Mouse (Mus musculus) MEL (cell line): Measurements from ENCODE around the gene Tmem59l. TPM values are rescaled to one million over a fixed set of nuclear protein-coding genes. Genes with fewer than 3 reads are reported as not detected.

ENCODE experiments used
- DNase-seq: peaks from one replicate; pipeline ENCODE4 v3.0.0; 2011; ENCODE audit warnings: low read depth, low spot score
- H3K27ac ChIP-seq: 2 replicates; pipeline ENCODE4 v1.5.1; 2012; ENCODE audit warnings: low read depth, mild to moderate bottlenecking, control low read depth, low read length, moderate library complexity; ENCODE audit not compliant: control insufficient read depth
- H3K27me3 ChIP-seq, 2 experiments: fragments of 150-350 bp in 1 of 2; sonication (generic) in 1 of 2; 2 replicates each; pipeline ENCODE4 v1.6.1; 2012; ENCODE audit warnings: low read length in 2 of 2, mild to moderate bottlenecking in 2 of 2, improper control_type of control experiment in 1 of 2, moderate library complexity in 1 of 2; ENCODE audit not compliant: insufficient read depth in 2 of 2, control insufficient read depth in 1 of 2
- H3K36me3 ChIP-seq, 2 experiments: 2 replicates each; pipeline ENCODE4 v1.6.1; 2012 to 2014; ENCODE audit warnings: low read length in 2 of 2, improper control_type of control experiment in 1 of 2, inconsistent platforms in 1 of 2, mild to moderate bottlenecking in 1 of 2; ENCODE audit not compliant: insufficient read depth in 2 of 2, control insufficient read depth in 1 of 2
- H3K4me1 ChIP-seq, 2 experiments: fragments of 150-350 bp in 1 of 2; sonication (generic) in 1 of 2; 2 replicates each; pipeline ENCODE4 v1.6.1; 2012; ENCODE audit warnings: low read length in 2 of 2, improper control_type of control experiment in 1 of 2, mild to moderate bottlenecking in 1 of 2; ENCODE audit not compliant: insufficient read depth in 2 of 2, control insufficient read depth in 1 of 2
- H3K4me3 ChIP-seq, 2 experiments: fragments of 150-350 bp in 1 of 2; sonication (generic) in 1 of 2; 2 replicates each; pipeline ENCODE4 v1.5.1; 2012; ENCODE audit warnings: low read depth in 2 of 2, low read length in 2 of 2, mild to moderate bottlenecking in 2 of 2, moderate library complexity in 2 of 2, control low read depth in 1 of 2, improper control_type of control experiment in 1 of 2; ENCODE audit not compliant: control insufficient read depth in 1 of 2, insufficient read depth in 1 of 2
- H3K79me2 ChIP-seq: 2 replicates; pipeline ENCODE4 v1.6.1; 2012; ENCODE audit warnings: mild to moderate bottlenecking, low read length, moderate library complexity; ENCODE audit not compliant: control insufficient read depth, poor library complexity, insufficient read depth
- H3K9ac ChIP-seq: 2 replicates; pipeline ENCODE4 v1.6.1; 2012; ENCODE audit warnings: low read depth, mild to moderate bottlenecking, control low read depth, low read length, moderate library complexity; ENCODE audit not compliant: control insufficient read depth, poor library complexity, severe bottlenecking
- H3K9me3 ChIP-seq: fragments of 150-350 bp; sonication (generic); replicated peaks from 2 replicates; pipeline ENCODE4 v1.6.1; 2012; ENCODE audit warnings: mild to moderate bottlenecking, low read length, improper control_type of control experiment, moderate library complexity; ENCODE audit not compliant: insufficient read depth
- BHLHE40 ChIP-seq: IDR thresholded peaks from 2 replicates; pipeline ENCODE4 v1.6.1; 2012; ENCODE audit warnings: low read depth, mild to moderate bottlenecking, inconsistent platforms, low read length, improper control_type of control experiment, borderline replicate concordance
- ELF1 ChIP-seq: IDR thresholded peaks from 2 replicates; pipeline ENCODE4 v1.6.1; 2014; ENCODE audit warnings: low read depth, mild to moderate bottlenecking, inconsistent platforms, low read length, improper control_type of control experiment, moderate library complexity
- GABPA ChIP-seq: IDR thresholded peaks from 2 replicates; pipeline ENCODE4 v1.6.1; 2012; ENCODE audit warnings: low read depth, mild to moderate bottlenecking, inconsistent platforms, low read length, improper control_type of control experiment, moderate library complexity
- JUND ChIP-seq: IDR thresholded peaks from 2 replicates; pipeline ENCODE4 v1.6.1; 2011; ENCODE audit warnings: low read depth, mild to moderate bottlenecking, improper control_type of control experiment, low read length
- MAFK ChIP-seq: IDR thresholded peaks from 2 replicates; pipeline ENCODE4 v1.6.1; 2011; ENCODE audit warnings: low read depth, mild to moderate bottlenecking, low read length, improper control_type of control experiment, borderline replicate concordance
- MAZ ChIP-seq: IDR thresholded peaks from 2 replicates; pipeline ENCODE4 v1.6.1; 2012; ENCODE audit warnings: low read depth, mild to moderate bottlenecking, inconsistent platforms, low read length, improper control_type of control experiment
- MEF2A ChIP-seq: IDR thresholded peaks from 2 replicates; pipeline ENCODE4 v1.6.1; 2014; ENCODE audit warnings: low read depth, mild to moderate bottlenecking, inconsistent platforms, low read length, improper control_type of control experiment; ENCODE audit not compliant: poor library complexity, insufficient replicate concordance, severe bottlenecking; ENCODE audit errors: extremely low read depth
- NRF1 ChIP-seq: IDR thresholded peaks from 2 replicates; pipeline ENCODE4 v1.6.1; 2014; ENCODE audit warnings: low read depth, mild to moderate bottlenecking, inconsistent platforms, low read length, improper control_type of control experiment, moderate library complexity; ENCODE audit not compliant: poor library complexity, insufficient read depth, severe bottlenecking
- RAD21 ChIP-seq: IDR thresholded peaks from 2 replicates; pipeline ENCODE4 v1.6.1; 2011; ENCODE audit warnings: mild to moderate bottlenecking, low read depth, low read length, improper control_type of control experiment
- SIN3A ChIP-seq: IDR thresholded peaks from 2 replicates; pipeline ENCODE4 v1.6.1; 2012; ENCODE audit warnings: low read length, improper control_type of control experiment, inconsistent platforms
- USF1 ChIP-seq: IDR thresholded peaks from 2 replicates; pipeline ENCODE4 v1.6.1; 2014; ENCODE audit warnings: low read depth, mild to moderate bottlenecking, inconsistent platforms, low read length, improper control_type of control experiment, moderate library complexity
- ZNF384 ChIP-seq: IDR thresholded peaks from 2 replicates; pipeline ENCODE4 v1.6.1; 2012; ENCODE audit warnings: low read depth, mild to moderate bottlenecking, inconsistent platforms, low read length, improper control_type of control experiment
- polyA plus RNA-seq, 2 experiments: library from polyadenylated mRNA; stranded (reverse) in 1 of 2; unstranded in 1 of 2; fragments of >175 nt in 1 of 2; fragments of >200 nt in 1 of 2; gene quantifications; 2 replicates each; pipeline versions ENCODE4 v1.2.1 to v1.2.4; 2012; ENCODE audit warnings: low replicate concordance in 2 of 2, low read depth in 1 of 2; ENCODE audit not compliant: insufficient read length in 2 of 2, insufficient read depth in 1 of 2, missing spikeins in 1 of 2
- total RNA-seq: library from RNA; depleted of rRNA; stranded (reverse); fragments of 300-350 nt; gene quantifications from 2 replicates; pipeline ENCODE4 v1.2.3, GENCODE M21; 2012; rRNA removed

Tmem59l gene
- total and polyA plus RNA-seq, 3 experiments: not detected

GRCm38 (mm10) chr8:70435156-70435555, 52.0 kb downstream of the Tmem59l start:
- Histone ChIP-seq H3K4me3 (no peak overlapping the region), H3K36me3 (peaks cover 0 to 3% of the 10 kb centered on the region in 2 experiments; a peak in 1 of 4 replicates), H3K27me3 (no peaks in the 10 kb centered on the region), H3K9ac (no peak overlapping the region), H3K9me3 (no peaks in the 10 kb centered on the region), H3K4me1 (peaks cover 2 to 9% of the 10 kb centered on the region in 2 experiments; a peak in 3 of 4 replicates), H3K79me2 (peaks cover 17% of the 10 kb centered on the region), H3K27ac (no peak overlapping the region)
- DNase-seq: no peak
- TF ChIP-seq USF1 (no peak), BHLHE40 (no peak), MAZ (no peak), NRF1 (no peak), GABPA (no peak), JUND (no peak), RAD21 (no peak), ZNF384 (no peak), SIN3A (no peak), ELF1 (no peak), MAFK (no peak), MEF2A (no peak)

Other genes starting within 250 kb of the Tmem59l start
- 8.2 and 12.2 TPM in 2 replicates for gene Homer3, start 204.5 kb downstream of the Tmem59l start, total RNA-seq
- gene Homer3, start 204.5 kb downstream of the Tmem59l start, polyA plus RNA-seq: 10 to 100 TPM in 1 of 2 experiments, not detected in 1; 22.8 TPM
- 94.1 and 102 TPM in 2 replicates for gene Ddx49, start 184.9 kb downstream of the Tmem59l start, total RNA-seq
- gene Ddx49, start 184.9 kb downstream of the Tmem59l start, polyA plus RNA-seq: 100 to 1,000 TPM in 1 of 2 experiments, not detected in 1; 116 TPM
- gene Cope, start 184.8 kb downstream of the Tmem59l start, total RNA-seq: 132 and 134 TPM in 2 replicates
- gene Cope, start 184.8 kb downstream of the Tmem59l start, polyA plus RNA-seq: 100 to 1,000 TPM in 1 of 2 experiments, not detected in 1; 232 TPM
- 3.4 and 5.0 TPM in 2 replicates for gene Cers1, start 171.6 kb downstream of the Tmem59l start, total RNA-seq
- 1 to 10 TPM in 1 of 2 experiments, not detected in 1; 7.7 TPM for gene Cers1, start 171.6 kb downstream of the Tmem59l start, polyA plus RNA-seq
- gene Gdf1, start 157.5 kb downstream of the Tmem59l start, total RNA-seq: 1.9 and 2.6 TPM in 2 replicates
- gene Gdf1, start 157.5 kb downstream of the Tmem59l start, polyA plus RNA-seq: 1 to 10 TPM in 1 of 2 experiments, not detected in 1; 1.9 TPM
- gene Upf1, start 134.1 kb downstream of the Tmem59l start, total RNA-seq: 55.4 and 56.3 TPM in 2 replicates
- 100 to 1,000 TPM in 1 of 2 experiments, 10 to 100 TPM in 1; 89.5 to 289 TPM for gene Upf1, start 134.1 kb downstream of the Tmem59l start, polyA plus RNA-seq
- not detected in 2 replicates for gene Comp, start 113.8 kb downstream of the Tmem59l start, total RNA-seq
- under 1 TPM in 1 of 2 experiments, not detected in 1; 0.54 TPM for gene Comp, start 113.8 kb downstream of the Tmem59l start, polyA plus RNA-seq
- gene Crtc1, start 47.8 kb downstream of the Tmem59l start, total RNA-seq: 3.0 and 3.3 TPM in 2 replicates
- gene Crtc1, start 47.8 kb downstream of the Tmem59l start, polyA plus RNA-seq: 10 to 100 TPM in 1 of 2 experiments, not detected in 1; 18.0 TPM
- gene Klhl26, start 10.4 kb downstream of the Tmem59l start, total RNA-seq: 7.6 and 8.0 TPM in 2 replicates
- gene Klhl26, start 10.4 kb downstream of the Tmem59l start, polyA plus RNA-seq: 10 to 100 TPM in 1 of 2 experiments, not detected in 1; 11.4 TPM
- 3.8 and 6.6 TPM in 2 replicates for gene Crlf1, start 5.8 kb upstream of the Tmem59l start, total RNA-seq
- 10 to 100 TPM in 1 of 2 experiments, not detected in 1; 26.6 TPM for gene Crlf1, start 5.8 kb upstream of the Tmem59l start, polyA plus RNA-seq
- gene Rex1bd, start 19.4 kb upstream of the Tmem59l start, total RNA-seq: 200 and 204 TPM in 2 replicates
- gene Rex1bd, start 19.4 kb upstream of the Tmem59l start, polyA plus RNA-seq: 100 to 1,000 TPM in 1 of 2 experiments, not detected in 1; 145 TPM
- 3,582 and 3,633 TPM in 2 replicates for gene Uba52, start 23.4 kb upstream of the Tmem59l start, total RNA-seq
- gene Uba52, start 23.4 kb upstream of the Tmem59l start, polyA plus RNA-seq: 1,000 to 10,000 TPM in 1 of 2 experiments, not detected in 1; 2,814 TPM
- gene Fkbp8, start 40.4 kb upstream of the Tmem59l start, total RNA-seq: 212 and 215 TPM in 2 replicates
- gene Fkbp8, start 40.4 kb upstream of the Tmem59l start, polyA plus RNA-seq: 100 to 1,000 TPM in 1 of 2 experiments, not detected in 1; 349 TPM
- 49.1 and 54.4 TPM in 2 replicates for gene Kxd1, start 40.6 kb upstream of the Tmem59l start, total RNA-seq
- 10 to 100 TPM in 1 of 2 experiments, not detected in 1; 77.4 TPM for gene Kxd1, start 40.6 kb upstream of the Tmem59l start, polyA plus RNA-seq
- gene Ell, start 52.1 kb upstream of the Tmem59l start, total RNA-seq: 10.8 and 12.4 TPM in 2 replicates
- 10 to 100 TPM in 1 of 2 experiments, not detected in 1; 25.9 TPM for gene Ell, start 52.1 kb upstream of the Tmem59l start, polyA plus RNA-seq
- 84.1 and 90.9 TPM in 2 replicates for gene Isyna1, start 107.0 kb upstream of the Tmem59l start, total RNA-seq
- gene Isyna1, start 107.0 kb upstream of the Tmem59l start, polyA plus RNA-seq: 100 to 1,000 TPM in 1 of 2 experiments, not detected in 1; 189 TPM
- 80.2 and 84.9 TPM in 2 replicates for gene Ssbp4, start 121.5 kb upstream of the Tmem59l start, total RNA-seq
- 100 to 1,000 TPM in 1 of 2 experiments, not detected in 1; 212 TPM for gene Ssbp4, start 121.5 kb upstream of the Tmem59l start, polyA plus RNA-seq
- 0.20 and 0.39 TPM in 2 replicates for gene Lrrc25, start 128.8 kb upstream of the Tmem59l start, total RNA-seq
- 1 to 10 TPM in 1 of 2 experiments, not detected in 1; 1.1 TPM for gene Lrrc25, start 128.8 kb upstream of the Tmem59l start, polyA plus RNA-seq
- gene Gdf15, start 145.1 kb upstream of the Tmem59l start, total RNA-seq: 0.15 and 1.8 TPM in 2 replicates
- gene Gdf15, start 145.1 kb upstream of the Tmem59l start, polyA plus RNA-seq: under 1 TPM in 1 of 2 experiments, not detected in 1; 0.63 TPM
- gene Pgpep1, start 173.0 kb upstream of the Tmem59l start, total RNA-seq: 12.6 and 13.7 TPM in 2 replicates
- 10 to 100 TPM in 1 of 2 experiments, not detected in 1; 19.5 TPM for gene Pgpep1, start 173.0 kb upstream of the Tmem59l start, polyA plus RNA-seq
- gene Lsm4, start 185.9 kb upstream of the Tmem59l start, total RNA-seq: 152 and 172 TPM in 2 replicates
- gene Lsm4, start 185.9 kb upstream of the Tmem59l start, polyA plus RNA-seq: 1,000 to 10,000 TPM in 1 of 2 experiments, 100 to 1,000 TPM in 1; 514 to 2,024 TPM
- gene Jund, start 211.6 kb upstream of the Tmem59l start, total RNA-seq: 11.1 and 16.5 TPM in 2 replicates
- 10 to 100 TPM in 1 of 2 experiments, not detected in 1; 18.8 TPM for gene Jund, start 211.6 kb upstream of the Tmem59l start, polyA plus RNA-seq
- gene Iqcn, start 216.1 kb upstream of the Tmem59l start, total RNA-seq: 0.03 TPM in 1 of 2 replicates, not detected in the other
- not detected for gene Iqcn, start 216.1 kb upstream of the Tmem59l start, polyA plus RNA-seq
- gene Gm3336, start 231.2 kb upstream of the Tmem59l start, total RNA-seq: 0.19 and 0.20 TPM in 2 replicates
- under 1 TPM in 1 of 2 experiments, not detected in 1; 0.72 TPM for gene Gm3336, start 231.2 kb upstream of the Tmem59l start, polyA plus RNA-seq
- gene Pde4c, start 236.4 kb upstream of the Tmem59l start, total RNA-seq: 0.65 and 0.75 TPM in 2 replicates
- 1 to 10 TPM in 1 of 2 experiments, not detected in 1; 3.0 TPM for gene Pde4c, start 236.4 kb upstream of the Tmem59l start, polyA plus RNA-seq